Mouse (Mus musculus) embryonic facial prominence, embryonic 11.5 days (tissue): ENCODE measurements around the gene Ppil6. TPM values are rescaled to one million over a fixed set of nuclear protein-coding genes. Genes with fewer than 3 reads are reported as not detected.

Source experiments
- ATAC-seq: fragments of 200-750 bp; cut with Nextera tagmentation; replicated peaks from 2 replicates; pipeline ENCODE4 v1.8.0; 2017; ENCODE audit warnings: low read depth; ENCODE audit not compliant: insufficient number of reproducible peaks, low FRiP score, low TSS enrichment
- DNase-seq: peaks from one replicate; pipeline ENCODE4 v3.0.0-alpha.2; 2015; ENCODE audit warnings: low spot score
- H3K27ac ChIP-seq: fragments of 300-500 bp; sonication (generic); replicated peaks from 2 replicates; pipeline ENCODE4 v1.5.1; 2014; ENCODE audit warnings: mild to moderate bottlenecking, low read depth, low read length, control low read depth
- H3K27me3 ChIP-seq: fragments of 300-500 bp; sonication (generic); 2 replicates; pipeline ENCODE4 v1.6.1; 2014; ENCODE audit warnings: mild to moderate bottlenecking, low read length, moderate library complexity, mixed read lengths; ENCODE audit not compliant: control insufficient read depth, insufficient read depth
- H3K36me3 ChIP-seq: fragments of 300-500 bp; sonication (generic); replicated peaks from 2 replicates; pipeline ENCODE4 v1.6.1; 2014; ENCODE audit warnings: low read depth, mild to moderate bottlenecking, low read length, moderate library complexity, mixed read lengths; ENCODE audit not compliant: control insufficient read depth, insufficient read depth
- H3K4me1 ChIP-seq: fragments of 300-500 bp; sonication (generic); 2 replicates; pipeline ENCODE4 v1.6.1; 2014; ENCODE audit warnings: low read length, mixed read lengths; ENCODE audit not compliant: control insufficient read depth, insufficient read depth
- H3K4me2 ChIP-seq: fragments of 300-500 bp; sonication (generic); 2 replicates; pipeline ENCODE4 v1.6.1; 2014; ENCODE audit warnings: low read depth, mild to moderate bottlenecking, control low read depth, low read length, moderate library complexity
- H3K4me3 ChIP-seq: fragments of 300-500 bp; sonication (generic); 2 replicates; pipeline ENCODE4 v1.5.1; 2014; ENCODE audit warnings: low read depth, low read length, control low read depth
- H3K9ac ChIP-seq: fragments of 300-500 bp; sonication (generic); replicated peaks from 2 replicates; pipeline ENCODE4 v1.6.1; 2014; ENCODE audit warnings: mild to moderate bottlenecking, control low read depth, low read length
- H3K9me3 ChIP-seq: fragments of 300-500 bp; sonication (generic); replicated peaks from 2 replicates; pipeline ENCODE4 v1.6.1; 2016; ENCODE audit warnings: mild to moderate bottlenecking, low read length, inconsistent platforms, mixed read lengths; ENCODE audit not compliant: control insufficient read depth
- WGBS: fragments of 180-500 bp; shearing (Covaris S2); extraction: QIAGEN DNeasy Blood & Tissue Kit; methylation state at CpG from one replicate; pipeline ENCODE4 v1.1.7; 2014; 5-methylcytosine and 5-hydroxymethylcytosine counted together
- polyA plus RNA-seq: library from polyadenylated mRNA; unstranded; fragments of >200 nt; fragmentation: Nextera tagmentation; extraction: Ambion mirVana; gene quantifications from 2 replicates; pipeline ENCODE4 v1.2.1, GENCODE M21; 2014

Gene Ppil6
- polyA plus RNA-seq, 1 experiment from 2014 or later: 0.32 TPM

- Histone ChIP-seq H3K4me1 (no peaks in the 10 kb centered on the region; the same call in 1 of the 2 replicates), H3K4me3 (no peak overlapping the region), H3K4me2 (no peak overlapping the region), H3K27ac (no peak overlapping the region), H3K9ac (no peak overlapping the region), H3K36me3 (no peaks in the 10 kb centered on the region), H3K9me3 (peaks cover 4% of the 10 kb centered on the region), H3K27me3 (no peaks in the 10 kb centered on the region)
- 20% methylated on average over 3 of the region's 3 CpGs for WGBS
- no peak for DNase-seq
- ATAC-seq: no peak
These were observed 62.1 kb downstream of the Ppil6 start for GRCm38 (mm10) chr10:41552319-41552718.

- Histone ChIP-seq H3K36me3 (no peaks in the 10 kb centered on the region), H3K4me1 (no peaks in the 10 kb centered on the region; the same call in 1 of the 2 replicates), H3K4me3 (no peak overlapping the region), H3K9ac (0 out of 2 replicates have a peak overlapping the region, but pooled peaks have one; percentile 18), H3K9me3 (peaks cover 4% of the 10 kb centered on the region), H3K27ac (peak overlapping the region; percentile 28), H3K27me3 (no peaks in the 10 kb centered on the region), H3K4me2 (no peak overlapping the region)
- DNase-seq (peak; percentile 73), ATAC-seq (peak; percentile 80)
- 38% methylated on average over 14 of the region's 14 CpGs for WGBS
These were observed 62.8 kb downstream of the Ppil6 start for GRCm38 (mm10) chr10:41552847-41553589.

- Histone ChIP-seq H3K4me2 (no peak overlapping the region), H3K4me1 (no peaks in the 10 kb centered on the region; the same call in 1 of the 2 replicates), H3K27me3 (no peaks in the 10 kb centered on the region), H3K27ac (no peak overlapping the region), H3K36me3 (no peaks in the 10 kb centered on the region), H3K9me3 (peaks cover 4% of the 10 kb centered on the region), H3K4me3 (no peak overlapping the region), H3K9ac (0 out of 2 replicates have a peak overlapping the region, but pooled peaks have one; percentile 18)
- DNase-seq (no peak), ATAC-seq (no peak)
- 73% methylated on average over 4 of the region's 4 CpGs for WGBS
These were observed 63.5 kb downstream of the Ppil6 start for GRCm38 (mm10) chr10:41553711-41554110.

GRCm38 (mm10) chr10:41555081-41555480 is 64.8 kb downstream of the Ppil6 start:
- Histone ChIP-seq H3K4me1 (no peaks in the 10 kb centered on the region; the same call in 1 of the 2 replicates), H3K27ac (no peak overlapping the region), H3K4me2 (no peak overlapping the region), H3K27me3 (no peaks in the 10 kb centered on the region), H3K9ac (no peak overlapping the region), H3K9me3 (no peaks in the 10 kb centered on the region), H3K4me3 (no peak overlapping the region), H3K36me3 (no peaks in the 10 kb centered on the region)
- no peak for DNase-seq
- 82% methylated on average over 3 of the region's 3 CpGs for WGBS
- no peak for ATAC-seq

GRCm38 (mm10) chr10:41558401-41558800 is 68.2 kb downstream of the Ppil6 start:
- Histone ChIP-seq H3K36me3 (no peaks in the 10 kb centered on the region), H3K9me3 (no peaks in the 10 kb centered on the region), H3K9ac (no peak overlapping the region), H3K4me1 (no peaks in the 10 kb centered on the region), H3K27me3 (no peaks in the 10 kb centered on the region), H3K27ac (no peak overlapping the region), H3K4me3 (no peak overlapping the region), H3K4me2 (no peak overlapping the region)
- DNase-seq (no peak), ATAC-seq (no peak)
- 98% methylated on average over 1 of the region's 1 CpGs for WGBS

- H3K4me1 ChIP-seq: no peaks in the 10 kb centered on the region
- H3K9ac ChIP-seq: no peak overlapping the region
- H3K4me2 ChIP-seq: no peak overlapping the region
- no peaks in the 10 kb centered on the region for H3K36me3 ChIP-seq
- 88% methylated on average over 10 of the region's 10 CpGs for WGBS
- no peaks in the 10 kb centered on the region for H3K9me3 ChIP-seq
- H3K27ac ChIP-seq: no peak overlapping the region
- ATAC-seq (no peak), DNase-seq (no peak)
- H3K27me3 ChIP-seq: no peaks in the 10 kb centered on the region
- no peak overlapping the region for H3K4me3 ChIP-seq
These were observed 71.6 kb downstream of the Ppil6 start for GRCm38 (mm10) chr10:41561701-41562395.

Other genes with a start within 250 kb of the Ppil6 start
- gene Fig4, start 187.2 kb upstream of the Ppil6 start, polyA plus RNA-seq: 17.8 and 18.3 TPM in 2 replicates
- gene Ak9, start 186.5 kb upstream of the Ppil6 start, polyA plus RNA-seq: not detected in 2 replicates
- 19.0 and 21.7 TPM in 2 replicates for gene Zbtb24, start 40.1 kb upstream of the Ppil6 start, polyA plus RNA-seq
- 29.2 and 30.4 TPM in 2 replicates for gene Mical1, start 14.1 kb upstream of the Ppil6 start, polyA plus RNA-seq
- gene Smpd2, start 70 bp upstream of the Ppil6 start, polyA plus RNA-seq: 51.4 and 58.5 TPM in 2 replicates
- gene Cd164, start 29.0 kb downstream of the Ppil6 start, polyA plus RNA-seq: 199 and 211 TPM in 2 replicates
- 0.24 and 0.69 TPM in 2 replicates for gene Ccdc162, start 226.2 kb downstream of the Ppil6 start, polyA plus RNA-seq